Mouse (Mus musculus): ENCODE data around the gene Tmod4. TPM values are rescaled to one million over a fixed set of nuclear protein-coding genes. Genes with fewer than 3 reads are reported as not detected.

Gene Tmod4
- polyA plus RNA-seq, 1 experiment from 2014 or later, result 4.2 TPM

DNA sequence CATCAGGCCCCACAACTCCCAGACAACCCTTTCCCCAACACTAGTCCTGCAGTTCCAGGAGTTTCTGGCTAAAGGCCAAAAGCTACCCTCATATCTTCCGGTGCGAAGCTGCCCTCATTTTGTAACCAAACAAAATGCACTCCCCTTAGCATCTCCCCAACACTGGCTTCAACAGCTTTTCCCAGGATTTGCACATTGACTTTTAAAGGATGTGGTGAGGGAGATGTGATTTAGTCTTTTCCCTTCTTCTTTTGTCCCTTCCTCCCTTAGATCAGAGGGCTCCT lies 38.0 kb downstream of the Tmod4 start:
- WGBS, result 22% methylated on average over 2 of the region's 2 CpGs

DNA sequence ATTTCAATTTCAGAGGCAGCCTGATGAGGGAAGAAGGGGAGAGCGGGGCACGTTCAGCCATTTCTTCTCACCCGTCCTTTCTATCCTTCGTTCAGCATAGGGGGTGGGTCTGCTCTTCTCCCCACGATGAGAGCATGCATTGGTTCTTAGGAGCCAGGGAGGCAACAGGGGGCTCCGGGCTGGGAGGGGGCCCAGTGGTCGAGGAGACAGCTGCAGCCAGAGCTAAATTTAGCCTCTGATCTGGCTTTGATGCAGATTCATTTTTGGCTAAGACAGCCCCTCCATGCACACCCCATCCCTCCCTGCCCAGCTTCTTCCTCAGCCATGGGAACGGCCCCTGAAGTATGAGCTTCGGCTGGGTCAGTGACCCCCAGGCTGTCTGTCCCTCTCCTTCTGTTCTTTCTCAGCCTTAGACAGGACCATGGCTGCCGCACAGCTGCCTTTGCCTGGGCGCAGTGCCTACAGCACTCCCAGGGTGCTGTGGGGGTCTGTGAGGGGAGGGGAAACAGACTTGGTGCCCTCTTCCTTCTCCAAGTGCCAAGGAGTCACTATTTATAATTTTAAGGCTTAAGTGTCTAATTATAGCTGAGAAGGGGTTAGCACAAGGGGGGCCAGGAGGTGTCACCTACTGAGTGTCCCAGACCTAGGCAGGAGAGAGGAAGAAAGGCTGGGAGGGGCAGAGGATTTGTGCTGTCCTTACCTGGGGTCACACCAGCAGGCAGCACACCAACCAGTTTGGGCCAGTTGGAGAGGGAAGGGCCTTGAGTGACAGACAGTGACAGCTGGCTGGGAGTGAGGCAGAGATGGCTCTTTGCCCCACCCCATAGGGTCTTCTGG lies 39.4 kb downstream of the Tmod4 start:
- WGBS, result 56% methylated on average over 11 of the region's 11 CpGs
- Histone ChIP-seq H3K27me3 (no peaks in the 10 kb centered on the region), H3K4me2 (no peak overlapping the region), H3K9ac (no peak overlapping the region), H3K27ac (peak overlapping the region; percentile 67; the same call in 1 of the 2 replicates), H3K4me3 (no peak overlapping the region), H3K9me3 (no peaks in the 10 kb centered on the region), H3K36me3 (peaks cover 40% of the 10 kb centered on the region), H3K4me1 (peaks cover 38% of the 10 kb centered on the region)
- ATAC-seq (ENCODE audit: insufficient number of reproducible peaks, low FRiP score, low TSS enrichment, low read depth), result no peak

More for the DNA sequence above, 38.0 kb downstream of the Tmod4 start:
- no peak for ATAC-seq (ENCODE audit: insufficient number of reproducible peaks, low FRiP score, low TSS enrichment, low read depth)
- Histone ChIP-seq H3K36me3 (peaks cover 26% of the 10 kb centered on the region), H3K4me2 (peak overlapping the region; percentile 84), H3K27ac (peak overlapping the region; percentile 80; the same call in 1 of the 2 replicates), H3K4me1 (peaks cover 38% of the 10 kb centered on the region), H3K4me3 (peak overlapping the region; percentile 76), H3K27me3 (no peaks in the 10 kb centered on the region), H3K9me3 (no peaks in the 10 kb centered on the region), H3K9ac (no peak overlapping the region)

DNA sequence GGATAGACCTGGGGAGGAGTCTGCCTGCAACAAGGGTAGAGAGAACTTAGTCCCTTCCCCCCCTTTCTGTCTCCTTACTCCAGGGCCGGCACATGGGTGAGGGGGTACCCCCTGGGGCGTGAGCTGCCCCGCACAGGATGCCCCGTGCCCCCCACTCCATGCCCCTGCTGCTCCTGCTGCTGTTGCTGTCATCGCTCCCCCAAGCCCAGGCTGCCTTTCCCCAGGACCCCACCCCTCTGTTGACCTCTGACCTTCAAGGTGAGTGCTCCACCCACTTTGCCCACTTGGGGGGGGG lies 39.9 kb downstream of the Tmod4 start:
- H3K4me2 ChIP-seq, result no peak overlapping the region
- WGBS, result 68% methylated on average over 5 of the region's 5 CpGs
- H3K36me3 ChIP-seq, result peaks cover 45% of the 10 kb centered on the region
- no peak for ATAC-seq (ENCODE audit: insufficient number of reproducible peaks, low FRiP score, low TSS enrichment, low read depth)
- no peak overlapping the region for H3K9ac ChIP-seq
- no peaks in the 10 kb centered on the region for H3K9me3 ChIP-seq
- H3K4me1 ChIP-seq, result peaks cover 38% of the 10 kb centered on the region
- 0 out of 2 replicates have a peak overlapping the region, but pooled peaks have one; percentile 67 for H3K27ac ChIP-seq
- H3K4me3 ChIP-seq, result no peak overlapping the region
- no peaks in the 10 kb centered on the region for H3K27me3 ChIP-seq

DNA sequence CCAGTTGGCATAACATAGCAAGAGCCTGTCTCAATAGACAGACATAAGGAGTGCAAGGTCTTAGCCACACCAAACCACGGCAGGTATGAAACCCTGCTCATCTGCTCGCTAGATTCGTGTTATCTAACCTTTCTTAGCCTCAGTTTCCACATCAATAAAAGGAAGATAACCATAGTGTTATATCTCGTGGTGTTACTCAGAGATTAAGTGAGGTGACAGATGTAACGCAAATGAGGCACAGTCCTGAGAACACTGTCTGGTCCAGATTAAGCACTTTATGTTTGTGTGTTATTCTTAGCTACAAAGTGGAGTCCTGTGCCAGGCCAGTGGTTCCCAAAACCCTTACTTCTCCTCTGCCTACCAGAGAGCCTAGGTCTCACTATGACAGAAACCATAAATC lies 40.6 kb downstream of the Tmod4 start:
- no peak overlapping the region for H3K27ac ChIP-seq
- peaks cover 4% of the 10 kb centered on the region for H3K27me3 ChIP-seq
- no peaks in the 10 kb centered on the region for H3K9me3 ChIP-seq
- peaks cover 52% of the 10 kb centered on the region for H3K36me3 ChIP-seq
- WGBS, result 84% methylated on average over 5 of the region's 5 CpGs
- H3K9ac ChIP-seq, result no peak overlapping the region
- H3K4me2 ChIP-seq, result no peak overlapping the region
- H3K4me1 ChIP-seq, result peaks cover 33% of the 10 kb centered on the region
- H3K4me3 ChIP-seq, result no peak overlapping the region
- ATAC-seq (ENCODE audit: insufficient number of reproducible peaks, low FRiP score, low TSS enrichment, low read depth), result no peak

DNA sequence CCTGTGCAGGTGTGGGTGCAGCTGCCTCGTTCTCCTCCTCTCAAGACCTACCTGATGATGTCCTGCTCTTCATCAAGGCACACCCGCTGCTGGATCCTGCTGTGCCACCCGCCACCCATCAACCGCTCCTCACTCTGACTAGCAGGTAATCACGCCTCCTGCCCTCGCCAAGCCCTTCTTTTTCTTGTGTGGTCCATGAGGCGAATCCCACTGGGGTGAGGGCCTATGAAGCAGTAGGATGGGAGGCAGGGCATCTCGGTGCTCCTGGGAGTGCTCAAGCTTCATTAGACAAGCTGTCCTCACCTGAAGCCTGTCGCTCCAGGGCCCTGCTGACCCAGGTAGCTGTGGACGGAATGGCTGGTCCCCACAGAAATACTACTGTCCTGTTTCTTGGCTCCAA lies 45.7 kb downstream of the Tmod4 start:
- Histone ChIP-seq H3K9ac (no peak overlapping the region), H3K4me1 (peaks cover 20% of the 10 kb centered on the region), H3K4me2 (no peak overlapping the region), H3K27ac (no peak overlapping the region), H3K4me3 (no peak overlapping the region), H3K27me3 (peaks cover 44% of the 10 kb centered on the region), H3K9me3 (no peaks in the 10 kb centered on the region), H3K36me3 (peaks cover 79% of the 10 kb centered on the region)
- WGBS, result 92% methylated on average over 10 of the region's 10 CpGs
- no peak for ATAC-seq (ENCODE audit: insufficient number of reproducible peaks, low FRiP score, low TSS enrichment, low read depth)

DNA sequence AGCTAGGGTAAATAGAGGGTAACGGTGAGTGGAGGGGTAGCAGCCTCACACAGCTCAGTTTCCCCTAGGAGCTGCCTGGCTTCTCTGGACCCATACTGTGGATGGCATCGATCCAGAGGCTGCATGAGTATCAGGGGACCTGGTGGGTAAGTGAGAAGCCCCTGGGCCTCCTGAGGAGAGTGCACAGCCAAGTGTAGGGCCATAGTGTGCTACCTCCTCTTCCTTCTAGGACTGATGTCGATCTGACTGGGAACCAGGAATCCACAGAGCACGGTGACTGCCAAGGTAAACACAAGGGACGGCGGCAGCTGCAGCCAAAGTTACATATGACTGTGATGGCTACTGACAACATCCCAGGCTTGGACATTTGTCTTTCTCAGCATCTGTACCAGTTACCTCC lies 46.8 kb downstream of the Tmod4 start:
- 64% methylated on average over 6 of the region's 6 CpGs for WGBS
- H3K36me3 ChIP-seq, result peaks cover 72% of the 10 kb centered on the region
- no peak overlapping the region for H3K4me3 ChIP-seq
- H3K27ac ChIP-seq, result no peak overlapping the region
- no peak overlapping the region for H3K4me2 ChIP-seq
- H3K9ac ChIP-seq, result no peak overlapping the region
- ATAC-seq (ENCODE audit: insufficient number of reproducible peaks, low FRiP score, low TSS enrichment, low read depth), result no peak
- H3K9me3 ChIP-seq, result no peaks in the 10 kb centered on the region
- peaks cover 44% of the 10 kb centered on the region for H3K27me3 ChIP-seq
- H3K4me1 ChIP-seq, result peaks cover 20% of the 10 kb centered on the region

DNA sequence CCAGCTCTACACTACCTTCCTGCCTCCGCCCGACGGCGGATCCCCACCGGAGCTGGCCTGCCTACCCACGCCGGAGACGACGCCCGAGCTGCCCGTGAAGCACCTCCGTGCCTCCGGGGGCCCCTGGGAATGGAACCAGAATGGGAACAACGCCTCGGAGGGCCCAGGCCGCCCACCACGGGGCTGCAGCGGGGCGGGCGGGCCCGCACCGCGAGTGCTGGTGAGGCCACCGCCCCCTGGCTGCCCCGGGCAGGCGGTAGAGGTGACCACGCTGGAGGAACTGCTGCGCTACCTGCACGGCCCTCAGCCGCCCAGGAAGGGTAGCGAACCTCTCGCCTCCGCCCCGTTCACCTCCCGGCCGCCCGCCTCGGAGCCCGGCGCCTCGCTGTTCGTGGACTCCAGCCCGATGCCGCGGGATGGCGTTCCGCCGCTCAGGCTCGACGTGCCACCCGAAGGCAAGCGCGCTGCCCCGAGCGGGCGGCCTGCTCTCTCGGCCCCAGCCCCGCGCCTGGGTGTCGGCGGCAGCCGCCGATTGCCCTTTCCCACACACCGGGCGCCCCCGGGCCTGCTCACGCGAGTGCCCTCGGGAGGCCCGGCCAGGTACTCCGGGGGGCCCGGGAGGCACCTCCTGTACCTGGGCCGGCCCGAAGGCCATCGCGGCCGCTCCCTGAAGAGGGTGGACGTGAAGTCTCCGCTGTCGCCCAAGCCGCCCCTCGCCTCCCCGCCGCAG lies 48.4 kb downstream of the Tmod4 start:
- peaks cover 20% of the 10 kb centered on the region for H3K4me1 ChIP-seq
- peaks cover 57% of the 10 kb centered on the region for H3K36me3 ChIP-seq
- no peaks in the 10 kb centered on the region for H3K9me3 ChIP-seq
- H3K27me3 ChIP-seq, result peaks cover 44% of the 10 kb centered on the region
- peak overlapping the region; percentile 28; the same call in 1 of the 2 replicates for H3K4me3 ChIP-seq
- no peak overlapping the region for H3K9ac ChIP-seq
- no peak overlapping the region for H3K4me2 ChIP-seq
- H3K27ac ChIP-seq, result no peak overlapping the region
- 47% methylated on average over 80 of the region's 84 CpGs for WGBS
- no peak for ATAC-seq (ENCODE audit: insufficient number of reproducible peaks, low FRiP score, low TSS enrichment, low read depth)

DNA sequence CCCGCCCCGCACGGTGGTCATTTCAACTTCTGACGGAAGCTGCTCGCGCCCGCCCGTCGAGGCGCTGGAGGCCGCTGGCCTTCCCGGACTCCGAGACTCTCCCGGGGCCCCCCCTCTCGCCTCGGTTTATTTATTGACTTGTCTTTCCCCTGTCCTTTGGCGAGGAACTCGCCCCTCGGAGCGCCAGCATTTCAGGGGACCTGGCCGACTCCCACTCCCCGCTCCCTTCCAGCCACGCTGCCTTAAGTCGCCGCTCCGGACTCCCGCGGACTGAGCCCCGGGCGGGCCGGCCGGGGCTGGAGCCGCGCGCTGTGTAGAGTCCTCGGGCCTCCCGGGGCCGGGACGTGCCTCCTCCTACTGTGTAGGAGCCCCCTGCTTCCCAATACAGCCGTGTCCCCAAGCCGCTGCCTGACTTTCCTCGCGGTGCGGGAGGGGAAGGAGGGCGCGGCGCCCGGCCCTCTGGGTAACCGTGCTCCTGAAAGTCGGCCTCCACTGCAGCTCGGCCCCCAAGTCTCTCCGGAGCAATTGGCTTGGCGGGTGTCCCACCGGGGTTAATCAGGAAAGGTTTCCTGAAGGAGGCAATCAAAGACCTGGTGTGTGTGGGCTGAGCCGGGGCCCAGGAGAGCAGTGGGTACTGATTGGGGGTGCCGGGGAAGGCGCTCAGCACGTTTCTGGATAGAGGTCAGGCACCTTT lies 49.1 kb downstream of the Tmod4 start:
- Histone ChIP-seq H3K4me3 (peak overlapping the region; percentile 28), H3K9ac (peak overlapping the region; percentile 20; the same call in 1 of the 2 replicates), H3K9me3 (no peaks in the 10 kb centered on the region), H3K4me2 (peak overlapping the region; percentile 41), H3K27ac (no peak overlapping the region), H3K36me3 (peaks cover 49% of the 10 kb centered on the region), H3K27me3 (peaks cover 44% of the 10 kb centered on the region), H3K4me1 (peaks cover 20% of the 10 kb centered on the region)
- 22% methylated on average over 58 of the region's 58 CpGs for WGBS
- no peak for ATAC-seq (ENCODE audit: insufficient number of reproducible peaks, low FRiP score, low TSS enrichment, low read depth)

DNA sequence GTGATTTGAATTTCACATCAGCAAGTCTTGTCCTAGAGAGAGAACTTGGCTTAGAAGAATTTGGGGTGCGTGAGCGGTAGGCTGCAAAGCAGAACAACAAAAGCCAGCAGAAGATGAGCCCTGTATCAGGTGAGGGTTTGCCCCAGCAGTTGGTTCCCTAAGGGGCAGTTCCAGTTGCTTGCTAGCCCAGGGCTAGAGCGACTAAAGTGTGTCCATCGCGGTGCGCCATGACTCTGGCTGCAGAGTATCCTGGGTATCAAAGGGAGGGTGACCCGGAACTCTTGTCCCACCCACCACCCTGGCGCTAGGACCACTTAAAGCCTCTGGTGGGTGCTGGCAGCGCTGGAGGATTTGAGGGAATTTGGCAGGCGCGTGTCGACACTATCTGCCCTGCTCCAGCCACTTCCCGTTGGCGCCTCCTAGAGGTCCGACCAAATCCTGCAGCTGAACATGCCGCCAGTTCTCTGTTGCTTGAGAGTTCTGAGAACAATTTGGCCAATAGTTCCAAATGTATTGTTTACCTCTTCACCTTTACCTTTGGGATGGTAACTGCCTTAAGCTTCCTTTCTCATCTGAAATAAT lies 49.8 kb downstream of the Tmod4 start:
- peak overlapping the region; percentile 28; the same call in 1 of the 2 replicates for H3K4me3 ChIP-seq
- H3K27me3 ChIP-seq, result peaks cover 44% of the 10 kb centered on the region
- H3K36me3 ChIP-seq, result peaks cover 42% of the 10 kb centered on the region
- no peaks in the 10 kb centered on the region for H3K9me3 ChIP-seq
- H3K9ac ChIP-seq, result peak overlapping the region; percentile 20; the same call in 1 of the 2 replicates
- H3K4me2 ChIP-seq, result peak overlapping the region; percentile 41
- no peak overlapping the region for H3K27ac ChIP-seq
- WGBS, result 22% methylated on average over 16 of the region's 16 CpGs
- H3K4me1 ChIP-seq, result peaks cover 20% of the 10 kb centered on the region
- no peak for ATAC-seq (ENCODE audit: insufficient number of reproducible peaks, low FRiP score, low TSS enrichment, low read depth)

DNA sequence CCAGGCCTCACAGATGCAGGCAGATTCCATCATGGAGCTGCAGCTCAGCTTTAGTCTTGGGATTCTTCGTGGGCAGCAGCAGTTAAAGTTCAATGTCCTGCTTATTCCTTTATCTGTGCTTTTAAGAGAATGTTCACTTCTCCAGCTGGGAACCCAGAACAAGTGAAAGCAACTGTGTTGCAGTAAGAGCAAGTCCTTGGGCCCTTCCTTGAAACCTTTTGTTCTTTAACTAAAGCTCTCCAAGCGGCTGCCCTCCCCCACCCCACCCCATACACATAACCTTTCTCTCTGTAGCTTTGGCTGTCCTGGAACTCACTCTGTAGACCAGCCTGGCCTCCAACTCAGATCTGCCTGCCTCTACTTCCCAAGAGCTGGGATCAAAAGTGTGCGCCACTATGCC lies 52.2 kb downstream of the Tmod4 start:
- H3K4me3 ChIP-seq, result no peak overlapping the region

DNA sequence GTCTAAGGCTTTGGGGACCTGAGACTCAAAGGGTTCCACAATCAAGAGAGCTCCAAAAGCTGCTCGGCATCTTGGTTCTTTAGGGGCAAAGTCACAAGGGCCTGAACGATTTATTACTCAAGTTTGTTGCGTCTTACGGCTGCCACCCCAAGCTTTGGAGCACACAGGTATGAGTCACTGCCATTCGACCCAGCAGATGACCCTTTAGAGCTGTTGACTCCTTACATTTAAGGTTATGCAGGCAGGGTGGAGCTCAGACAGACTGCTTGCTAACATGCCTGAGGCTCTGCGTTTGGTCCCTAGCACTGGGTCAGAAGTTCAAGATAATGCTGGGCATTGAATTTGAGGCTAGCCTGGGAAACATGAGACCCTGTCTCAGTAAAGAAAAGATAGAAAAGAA lies 53.3 kb downstream of the Tmod4 start:
- peaks cover 14% of the 10 kb centered on the region for H3K27me3 ChIP-seq
- H3K4me3 ChIP-seq, result no peak overlapping the region
- 55% methylated on average over 6 of the region's 6 CpGs for WGBS
- ATAC-seq (ENCODE audit: insufficient number of reproducible peaks, low FRiP score, low TSS enrichment, low read depth), result no peak
- H3K4me2 ChIP-seq, result no peak overlapping the region
- H3K9ac ChIP-seq, result no peak overlapping the region
- H3K27ac ChIP-seq, result no peak overlapping the region
- H3K36me3 ChIP-seq, result peaks cover 14% of the 10 kb centered on the region
- no peaks in the 10 kb centered on the region for H3K9me3 ChIP-seq
- H3K4me1 ChIP-seq, result peaks cover 17% of the 10 kb centered on the region

More for the DNA sequence above, 52.2 kb downstream of the Tmod4 start:
- Histone ChIP-seq H3K9ac (no peak overlapping the region), H3K4me2 (no peak overlapping the region), H3K4me1 (peaks cover 20% of the 10 kb centered on the region), H3K27ac (no peak overlapping the region), H3K36me3 (peaks cover 19% of the 10 kb centered on the region), H3K9me3 (no peaks in the 10 kb centered on the region), H3K27me3 (peaks cover 25% of the 10 kb centered on the region)
- WGBS, result 68% methylated on average over 3 of the region's 3 CpGs
- no peak for ATAC-seq (ENCODE audit: insufficient number of reproducible peaks, low FRiP score, low TSS enrichment, low read depth)

Measured in limb, embryonic 15.5 days (tissue).